Mouse (Mus musculus) sigmoid colon, adult 10 weeks (tissue): ENCODE measurements around the gene Olfr1353. TPM values are rescaled to one million over a fixed set of nuclear protein-coding genes. Genes with fewer than 3 reads are reported as not detected.

Experiments used
- polyA plus RNA-seq: library from polyadenylated mRNA; stranded (reverse); fragments of 350-450 nt; fragmentation: Illumina TruSeq; extraction: RNeasy Lipid Tissue Mini Kit (QIAGEN cat#74804); gene quantifications from one replicate; pipeline ENCODE4 v1.2.3, GENCODE M21; 2014; ENCODE audit warnings: low read depth, low replicate concordance

Gene Olfr1353
- not detected for polyA plus RNA-seq

GRCm38 (mm10) chr10:78963009-78963408, at the start of gene Olfr1353:
Olfr1353 (plus strand) TSS chr10:78963309.

GRCm38 (mm10) chr10:78950336-78950735, 12.8 kb upstream of the Olfr1353 start, which contains the start of gene Olfr8:
Olfr8 (plus strand) TSS chr10:78950636.

DNA sequence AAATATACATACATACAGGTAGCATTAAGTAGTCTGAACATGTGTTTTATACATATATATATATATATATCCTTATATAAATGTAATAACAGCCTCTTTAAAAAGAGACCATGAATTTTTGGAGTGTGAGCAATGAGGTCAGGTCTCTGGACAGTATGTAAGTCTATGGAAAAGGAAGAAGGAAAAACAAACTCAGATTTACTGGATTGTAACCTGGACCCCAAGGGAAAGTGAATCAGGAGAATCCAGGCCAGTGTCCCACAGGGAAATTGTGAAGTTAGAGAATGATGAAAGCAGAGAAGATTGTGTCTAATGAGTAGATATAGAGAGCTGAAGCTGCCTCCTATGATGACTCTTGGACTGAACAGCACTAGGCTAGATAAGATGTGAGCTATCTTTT, 17.6 kb downstream of the Olfr1353 start, which contains the start of gene Olfr1352:
Gene Olfr1352, plus strand, starts transcription at position 301 of the 400 bp plus-strand sequence.

DNA sequence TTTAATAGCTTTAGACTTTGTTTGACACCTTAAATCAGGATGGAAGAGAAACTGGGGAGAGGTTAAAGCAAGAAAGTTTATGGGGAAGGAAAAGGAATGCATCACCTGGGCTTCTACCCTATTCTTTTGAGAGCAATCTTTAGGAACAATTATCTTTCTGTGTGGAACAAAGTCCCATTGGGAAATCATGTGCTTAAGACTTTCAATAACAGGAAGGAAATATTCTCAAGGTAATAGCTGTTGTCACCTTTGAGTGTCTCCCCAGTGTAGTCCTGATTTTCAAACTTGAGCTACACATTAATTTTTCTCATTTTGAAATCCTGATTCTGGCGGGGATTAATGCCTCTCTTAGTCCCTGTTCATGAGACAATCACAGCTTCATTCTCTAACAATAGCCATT, 49.1 kb downstream of the Olfr1353 start, which contains the start of gene Olfr1351:
Gene Olfr1351, plus strand, starts transcription at position 301 of the 400 bp plus-strand sequence.

Other genes starting within 250 kb of the Olfr1353 start
- gene Casp14, start 245.0 kb upstream of the Olfr1353 start, polyA plus RNA-seq: 32.4 TPM
- not detected for gene Ccdc105, start 210.2 kb upstream of the Olfr1353 start, polyA plus RNA-seq
- not detected for gene Slc1a6, start 182.8 kb upstream of the Olfr1353 start, polyA plus RNA-seq
- not detected for gene Olfr1356, start 111.1 kb upstream of the Olfr1353 start, polyA plus RNA-seq
- not detected for gene Olfr1355, start 87.8 kb upstream of the Olfr1353 start, polyA plus RNA-seq
- not detected for gene Olfr1354, start 50.1 kb upstream of the Olfr1353 start, polyA plus RNA-seq
- gene Olfr8, start 12.7 kb upstream of the Olfr1353 start, polyA plus RNA-seq: not detected
- gene Olfr1352, start 17.7 kb downstream of the Olfr1353 start, polyA plus RNA-seq: not detected
- not detected for gene Olfr1351, start 49.2 kb downstream of the Olfr1353 start, polyA plus RNA-seq
- gene Olfr57, start 65.4 kb downstream of the Olfr1353 start, polyA plus RNA-seq: not detected
- 57.9 TPM for gene 2610008E11Rik, start 134.3 kb downstream of the Olfr1353 start, polyA plus RNA-seq
- gene Vmn2r80, start 185.5 kb downstream of the Olfr1353 start, polyA plus RNA-seq: not detected